Mouse (Mus musculus) kidney, postnatal 0 days (tissue): ENCODE data around the gene Vegfb. TPM values are rescaled to one million over a fixed set of nuclear protein-coding genes. Genes with fewer than 3 reads are reported as not detected.

Source experiments
- ATAC-seq: fragments of 200-750 bp; cut with Nextera tagmentation; replicated peaks from 2 replicates; pipeline ENCODE4 v1.8.0; 2017; ENCODE audit warnings: low read depth, moderate number of reproducible peaks, moderate TSS enrichment, moderate library complexity; ENCODE audit not compliant: low FRiP score
- DNase-seq: peaks from one replicate; pipeline ENCODE4 v3.0.0-alpha.2; 2016; ENCODE audit warnings: low spot score
- H3K27ac ChIP-seq: fragments of 300-500 bp; sonication (generic); 2 replicates; pipeline ENCODE4 v1.5.1; 2014; ENCODE audit warnings: mild to moderate bottlenecking
- H3K27me3 ChIP-seq: fragments of 300-500 bp; sonication (generic); 2 replicates; pipeline ENCODE4 v1.6.1; 2014; ENCODE audit warnings: low read length, mixed read lengths; ENCODE audit not compliant: insufficient read depth
- H3K36me3 ChIP-seq: fragments of 300-500 bp; sonication (generic); 2 replicates; pipeline ENCODE4 v1.6.1; 2014; ENCODE audit warnings: low read length, mixed read lengths; ENCODE audit not compliant: insufficient read depth
- H3K4me1 ChIP-seq: fragments of 300-500 bp; sonication (generic); replicated peaks from 2 replicates; pipeline ENCODE4 v1.6.1; 2014; ENCODE audit warnings: antibody characterized with exemption, low read length, mixed read lengths; ENCODE audit not compliant: insufficient read depth
- H3K4me2 ChIP-seq: fragments of 300-500 bp; sonication (generic); 2 replicates; pipeline ENCODE4 v1.6.1; 2014; ENCODE audit warnings: mild to moderate bottlenecking, low read length, moderate library complexity, mixed read lengths
- H3K4me3 ChIP-seq: fragments of 300-500 bp; sonication (generic); replicated peaks from 2 replicates; pipeline ENCODE4 v1.5.1; 2014; ENCODE audit warnings: low read depth, low read length
- H3K9ac ChIP-seq: fragments of 300-500 bp; sonication (generic); 2 replicates; pipeline ENCODE4 v1.6.1; 2014; ENCODE audit warnings: low read depth, low read length
- H3K9me3 ChIP-seq: fragments of 300-500 bp; sonication (generic); replicated peaks from 2 replicates; pipeline ENCODE4 v1.6.1; 2016; ENCODE audit warnings: low read length, inconsistent platforms, mixed read lengths
- CTCF ChIP-seq: IDR thresholded peaks from 2 replicates; pipeline ENCODE4 v1.5.1; 2016; ENCODE audit warnings: antibody characterized with exemption, low read depth, mild to moderate bottlenecking, moderate library complexity
- WGBS: fragments of 180-500 bp; shearing (Covaris S2); extraction: QIAGEN DNeasy Blood & Tissue Kit; methylation state at CpG from one replicate; pipeline ENCODE4 v1.1.7; 2014; 5-methylcytosine and 5-hydroxymethylcytosine counted together
- polyA plus RNA-seq: library from polyadenylated mRNA; unstranded; fragments of >200 nt; fragmentation: Nextera tagmentation; extraction: Ambion mirVana; gene quantifications from 2 replicates; pipeline ENCODE4 v1.2.1, GENCODE M21; 2015

Gene Vegfb
- polyA plus RNA-seq, 1 experiment from 2014 or later = 56.6 TPM

- no peaks in the 10 kb centered on the region for H3K9me3 ChIP-seq
- H3K36me3 ChIP-seq = peaks cover 6% of the 10 kb centered on the region; the same call in 1 of the 2 replicates
- WGBS = 95% methylated on average over 6 of the region's 6 CpGs
- ATAC-seq (no peak), DNase-seq (no peak)
- TF ChIP-seq CTCF = no peak
- no peak overlapping the region for H3K4me3 ChIP-seq
- no peak overlapping the region for H3K9ac ChIP-seq
- no peak overlapping the region for H3K27ac ChIP-seq
- H3K27me3 ChIP-seq = no peaks in the 10 kb centered on the region
- H3K4me1 ChIP-seq = peaks cover 19% of the 10 kb centered on the region
- no peak overlapping the region for H3K4me2 ChIP-seq
Observed at GRCm38 (mm10) chr19:6943709-6944108, 43.7 kb downstream of the Vegfb start.

GRCm38 (mm10) chr19:6942764-6943163 lies 44.7 kb downstream of the Vegfb start:
- peak overlapping the region; percentile 87 for H3K9ac ChIP-seq
- H3K27me3 ChIP-seq = no peaks in the 10 kb centered on the region
- 24% methylated on average over 5 of the region's 5 CpGs for WGBS
- peaks cover 6% of the 10 kb centered on the region; the same call in 1 of the 2 replicates for H3K36me3 ChIP-seq
- H3K4me2 ChIP-seq = peak overlapping the region; percentile 99
- TF ChIP-seq CTCF = no peak
- H3K4me3 ChIP-seq = peak overlapping the region; percentile 87
- ATAC-seq = no peak
- H3K27ac ChIP-seq = peak overlapping the region; percentile 94
- no peak for DNase-seq
- H3K4me1 ChIP-seq = peaks cover 19% of the 10 kb centered on the region
- no peaks in the 10 kb centered on the region for H3K9me3 ChIP-seq

GRCm38 (mm10) chr19:6942249-6942691 lies 45.2 kb downstream of the Vegfb start, which contains the start of gene Gpr137:
Gpr137 (minus strand) TSS chr19:6942480.
- H3K9me3 ChIP-seq = no peaks in the 10 kb centered on the region
- DNase-seq (peak; percentile 97), ATAC-seq (peak; percentile 89)
- no peaks in the 10 kb centered on the region for H3K27me3 ChIP-seq
- WGBS = 0% methylated on average over 27 of the region's 27 CpGs
- peak within 1 kb of the TSS; percentile 94 for H3K27ac ChIP-seq
- peaks cover 19% of the 10 kb centered on the region for H3K4me1 ChIP-seq
- H3K9ac ChIP-seq = peak within 1 kb of the TSS; percentile 87
- peak within 1 kb of the TSS; percentile 87 for H3K4me3 ChIP-seq
- peak within 1 kb of the TSS; percentile 99 for H3K4me2 ChIP-seq
- no peak for TF ChIP-seq CTCF
- H3K36me3 ChIP-seq = peaks cover 6% of the 10 kb centered on the region; the same call in 1 of the 2 replicates

- under 1% methylated on average over 83 of the region's 83 CpGs for WGBS
- Histone ChIP-seq H3K4me2 (peak within 1 kb of the TSS; percentile 99), H3K27ac (peak within 1 kb of the TSS; percentile 94), H3K4me1 (peaks cover 19% of the 10 kb centered on the region), H3K27me3 (no peaks in the 10 kb centered on the region), H3K9ac (peak within 1 kb of the TSS; percentile 87), H3K4me3 (peak within 1 kb of the TSS; percentile 87), H3K9me3 (no peaks in the 10 kb centered on the region), H3K36me3 (peaks cover 6% of the 10 kb centered on the region; the same call in 1 of the 2 replicates)
- TF ChIP-seq CTCF = peak; percentile 43
- DNase-seq (peak; percentile 95), ATAC-seq (peak; percentile 73)
Observed at GRCm38 (mm10) chr19:6941372-6942248, 45.8 kb downstream of the Vegfb start, which contains the start of gene Bad. Bad (plus strand) TSS chr19:6941861.

- Histone ChIP-seq H3K27ac (peak overlapping the region; percentile 94), H3K27me3 (no peaks in the 10 kb centered on the region), H3K4me2 (peak overlapping the region; percentile 99), H3K9me3 (no peaks in the 10 kb centered on the region), H3K4me3 (peak overlapping the region; percentile 87), H3K36me3 (no peaks in the 10 kb centered on the region), H3K4me1 (peaks cover 19% of the 10 kb centered on the region), H3K9ac (peak overlapping the region; percentile 87)
- ATAC-seq (no peak), DNase-seq (no peak)
- 23% methylated on average over 23 of the region's 29 CpGs for WGBS
- TF ChIP-seq CTCF = no peak
Observed at GRCm38 (mm10) chr19:6940396-6941351, 46.8 kb downstream of the Vegfb start.
